7 mouse cellular contexts compared by ENCODE assay signal in the genomic region with DNA sequence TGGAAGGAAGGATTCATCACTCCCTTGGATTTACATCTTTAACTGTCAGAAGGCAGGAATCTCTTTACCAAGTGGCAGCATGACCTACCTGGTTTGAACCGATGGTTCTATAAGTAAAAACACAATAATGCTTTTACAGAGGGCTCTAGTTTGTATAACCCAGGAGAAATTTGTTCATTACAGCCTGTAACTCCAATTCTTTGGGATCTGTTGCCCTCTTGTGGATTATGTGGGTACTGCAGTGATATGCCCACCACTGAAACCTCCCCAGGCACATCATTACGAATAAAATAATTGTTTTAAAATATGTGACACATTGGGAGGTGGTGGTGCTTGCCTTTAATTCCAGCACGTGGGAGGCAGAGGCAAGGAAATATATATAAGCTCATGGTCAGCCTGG.
DNase-seq lines count a peak whose midpoint lies in the region; ATAC-seq and TF ChIP-seq lines count a peak whose summit lies in the region.

No protein-coding gene starts in this region.

- no peak overlapping the region for H3K27ac ChIP-seq in forebrain, embryonic 13.5 days

- ATAC-seq in forebrain, embryonic 13.5 days, result peak; percentile 57; the same call in 1 of the 2 replicates

- DNase-seq in urinary bladder, postnatal 14 days (ENCODE audit: low spot score), result peak; percentile 37
- DNase-seq in urinary bladder, adult 2 months (ENCODE audit: low spot score), result no peak
- DNase-seq in c-Kit-negative CD71-positive TER-119-positive erythroid progenitor cells, embryonic 14.5 days (ENCODE audit: low read depth, low spot score), result peak; percentile 9
- peak; percentile 26 to 69 for DNase-seq in kidney, postnatal 36 days
- DNase-seq in lung, adult 2 months, result peak; percentile 21
- DNase-seq in right cerebral cortex, adult 18-20 months, result peak; percentile 41

- no peaks in the 10 kb centered on the region for H3K9me3 ChIP-seq in forebrain, embryonic 13.5 days (replicated peaks)

- H3K27me3 ChIP-seq in forebrain, embryonic 13.5 days, result no peaks in the 10 kb centered on the region

- 11% methylated on average over 3 of the region's 3 CpGs for WGBS in forebrain, embryonic 13.5 days
- WGBS in lung, adult 2 months, result 10% methylated on average over 3 of the region's 3 CpGs

- no peaks in the 10 kb centered on the region for H3K4me1 ChIP-seq in forebrain, embryonic 13.5 days
- H3K4me1 ChIP-seq in lung, adult 2 months (ENCODE audit: control insufficient read depth, insufficient read depth, low read length), result no peaks in the 10 kb centered on the region

- no peak overlapping the region for H3K9ac ChIP-seq in forebrain, embryonic 13.5 days

- peak; percentile 37 for TF ChIP-seq CTCF in lung, adult 2 months (IDR thresholded peaks at IDR 0.05; ENCODE audit: insufficient read depth, low read length)

- no peak overlapping the region for H3K4me2 ChIP-seq in forebrain, embryonic 13.5 days

- H3K36me3 ChIP-seq in forebrain, embryonic 13.5 days (ENCODE audit: poor library complexity, severe bottlenecking), result no peaks in the 10 kb centered on the region

- H3K4me3 ChIP-seq in forebrain, embryonic 13.5 days, result no peak overlapping the region
- no peak overlapping the region for H3K4me3 ChIP-seq in lung, adult 2 months (replicated peaks; ENCODE audit: extremely low read depth, low read depth, low read length)

- TF ChIP-seq POLR2A in lung, adult 2 months (IDR thresholded peaks at IDR 0.05; ENCODE audit: borderline replicate concordance, extremely low read depth, low read depth, low read length), result no peak
